Mouse (Mus musculus): ENCODE measurements at regions not wholly inside any gene's neighbourhood (a gene's known extent, or its start where the extent isn't known, plus 50 kb on each side); places are given as distances from the start of the nearest gene placed in this dataset.
A peak's percentile ranks its signal among the peaks of the same experiment; 100 is the strongest.

DNA sequence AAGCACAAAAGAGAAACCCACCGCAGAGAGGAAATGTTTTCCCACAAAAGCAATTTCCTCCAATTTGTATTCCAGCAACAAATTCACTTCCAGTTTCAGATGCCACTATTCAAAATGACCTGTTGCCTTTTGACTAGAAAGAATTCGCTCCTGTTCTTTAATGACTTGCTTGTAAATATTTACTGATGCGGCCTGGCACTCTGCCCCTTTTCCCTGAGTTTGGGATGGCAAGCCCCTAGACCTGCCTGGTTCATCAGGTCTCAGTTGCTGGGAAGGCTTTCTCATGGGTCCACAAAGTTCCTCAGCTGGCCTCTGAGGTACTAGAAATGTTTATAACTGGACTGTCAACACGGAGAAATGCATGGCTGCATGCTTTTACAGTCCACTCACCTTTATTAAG is 161.7 kb upstream of the Phactr1 start:
- no peak for DNase-seq

DNA sequence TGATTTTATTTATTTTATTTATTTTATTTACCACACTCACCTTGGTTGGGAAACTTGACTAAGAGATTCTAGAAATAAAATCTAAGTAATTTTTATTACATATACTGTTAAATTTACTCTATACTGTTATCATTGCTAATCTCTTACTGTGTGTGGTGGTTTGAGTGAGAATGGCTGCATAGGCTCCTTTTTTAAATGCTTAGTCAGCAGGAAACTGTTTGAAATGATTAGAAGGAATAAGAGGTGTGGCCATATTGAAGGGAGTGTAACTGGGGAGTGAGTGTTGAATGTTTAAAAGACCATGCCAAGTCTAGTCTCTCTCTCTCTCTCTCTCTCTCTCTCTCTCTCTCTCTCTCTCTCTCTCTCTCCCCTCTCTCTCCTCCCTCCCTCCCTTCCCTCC is 157.9 kb upstream of the Phactr1 start:
- no peak for DNase-seq

DNA sequence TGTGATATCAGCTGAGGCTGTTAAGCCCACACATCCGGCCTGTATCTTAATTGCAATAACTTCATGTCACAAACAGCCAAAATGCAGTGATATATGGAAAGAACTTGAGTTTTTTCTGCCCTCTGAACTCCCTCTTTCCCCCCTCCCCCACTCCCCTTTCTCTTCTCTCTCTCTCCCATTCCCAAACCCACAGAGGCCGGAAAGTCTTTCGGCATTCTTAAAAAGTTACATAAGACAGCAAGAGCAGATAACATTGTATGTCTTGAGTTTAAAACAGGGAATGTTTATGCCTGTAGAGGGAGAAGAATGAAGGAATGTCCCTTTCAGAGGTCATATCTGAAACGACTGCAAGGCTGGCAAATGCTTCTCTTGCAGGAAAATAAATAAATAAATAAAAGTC is 154.3 kb upstream of the Phactr1 start:
- DNase-seq: no peak

DNA sequence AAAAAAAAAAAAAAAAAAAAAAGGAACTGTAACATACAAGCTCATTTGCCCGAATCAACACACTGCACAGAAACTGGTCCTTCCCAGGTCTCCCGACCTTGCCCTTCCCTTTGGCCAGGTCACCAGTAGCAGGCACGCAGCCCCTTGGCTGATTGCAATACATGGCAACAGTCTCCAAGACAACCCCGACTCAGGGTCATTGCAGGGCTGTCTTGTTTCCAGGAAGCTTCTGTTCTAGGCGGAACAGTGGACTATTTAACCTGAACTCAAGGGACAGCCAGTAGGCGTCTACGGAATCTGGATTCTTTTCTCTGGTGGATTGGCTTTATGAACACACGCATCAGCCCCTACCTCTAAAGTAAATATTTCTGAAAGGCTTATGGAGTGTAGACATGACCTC is 153.5 kb upstream of the Phactr1 start:
- DNase-seq: no peak

DNA sequence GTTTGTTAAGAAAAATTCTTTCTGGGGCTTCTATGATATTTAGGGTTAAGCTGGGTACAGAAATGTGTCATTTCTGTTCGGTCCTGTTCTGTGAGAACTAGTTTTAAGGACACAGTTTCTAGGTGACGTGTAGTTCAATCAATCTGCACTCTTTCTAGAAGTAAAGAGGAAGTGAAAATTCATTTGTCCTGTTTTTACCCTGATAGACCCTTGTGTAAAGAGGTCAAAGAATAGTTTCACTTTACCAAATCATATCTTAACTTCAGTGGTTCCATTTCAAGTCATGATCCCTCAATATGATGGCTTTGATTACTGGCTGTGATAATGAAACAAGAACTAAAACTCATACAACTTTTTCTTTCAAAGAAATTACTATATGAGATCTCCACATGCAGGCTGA is 152.3 kb upstream of the Phactr1 start:
- no peak for DNase-seq

DNA sequence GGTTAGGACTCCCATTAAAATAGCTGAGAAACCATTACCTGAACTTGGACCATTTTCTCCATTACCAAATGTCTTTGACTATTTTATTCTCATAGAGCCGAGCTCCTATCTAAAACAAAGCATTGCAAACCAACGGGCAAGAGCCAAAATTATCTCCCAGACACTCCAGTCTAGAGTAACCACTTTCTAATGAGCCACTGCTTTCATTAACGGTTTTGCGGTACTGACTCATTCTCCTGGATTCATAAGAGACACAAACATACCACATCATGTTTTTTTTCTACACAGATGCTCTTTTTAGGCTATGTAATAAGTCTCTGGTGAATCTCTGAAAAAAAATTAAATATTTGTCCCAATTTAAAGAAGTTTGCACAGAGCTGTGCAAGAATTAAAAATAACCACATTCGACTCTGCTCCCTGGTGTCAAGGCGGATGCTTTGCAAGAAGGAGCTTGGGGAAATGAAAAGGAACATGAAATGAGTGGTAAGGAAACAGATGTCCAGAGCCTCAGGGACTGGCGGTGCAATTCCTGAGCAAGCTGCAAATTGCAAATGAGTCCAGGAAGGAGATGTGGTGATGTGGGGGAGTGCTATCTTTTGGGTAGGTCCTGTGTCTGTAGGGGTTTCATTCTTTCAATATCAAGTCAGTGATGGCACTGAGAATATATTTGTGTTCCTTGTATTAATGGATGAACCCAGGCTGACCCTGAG is 143.8 kb upstream of the Phactr1 start:
- DNase-seq: no peak

DNA sequence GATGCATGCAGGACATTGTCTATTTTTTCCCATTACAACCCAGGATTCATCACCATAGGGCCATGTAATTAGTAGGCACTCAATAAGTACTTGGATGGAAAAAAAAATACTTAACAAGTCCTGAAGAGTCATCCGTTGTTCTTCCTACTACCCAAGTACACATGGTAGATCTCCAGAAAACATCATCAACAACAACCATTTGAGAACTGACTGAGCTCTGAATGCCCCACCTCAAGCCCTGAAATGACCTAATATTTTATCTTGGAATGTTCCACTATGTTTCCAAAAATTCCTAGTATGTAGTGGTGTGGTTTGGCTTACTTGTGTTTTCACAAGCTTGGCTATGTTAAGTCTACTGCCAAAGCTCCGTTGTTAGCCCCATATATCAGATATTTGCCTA is 142.4 kb upstream of the Phactr1 start:
- DNase-seq: no peak

DNA sequence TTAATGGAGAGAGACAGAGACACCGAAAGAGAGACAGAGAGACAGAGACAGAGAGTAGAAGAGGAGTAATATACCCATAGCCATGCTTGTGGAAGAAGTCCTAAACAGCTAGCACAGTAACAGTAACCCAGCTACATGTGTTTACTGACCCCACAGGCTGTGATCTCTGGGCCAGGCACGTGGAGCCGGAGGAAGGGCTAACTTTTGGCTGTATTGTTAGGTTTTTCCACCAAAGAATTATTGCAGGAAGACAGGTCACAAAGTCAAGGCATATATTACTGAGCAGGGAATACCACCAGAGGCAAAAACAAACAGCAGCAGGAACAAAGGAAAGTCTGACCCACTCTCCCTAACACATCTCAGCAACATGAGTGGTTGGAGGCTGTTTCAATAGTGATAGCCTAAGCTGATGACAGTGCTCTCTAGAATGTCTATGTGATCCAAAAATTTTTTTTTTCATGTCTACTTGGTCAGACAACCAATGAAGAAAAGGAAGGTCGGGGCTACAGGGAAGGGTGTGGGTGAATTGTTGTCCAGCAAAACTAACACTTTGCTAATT is 135.8 kb upstream of the Phactr1 start:
- DNase-seq: no peak

DNA sequence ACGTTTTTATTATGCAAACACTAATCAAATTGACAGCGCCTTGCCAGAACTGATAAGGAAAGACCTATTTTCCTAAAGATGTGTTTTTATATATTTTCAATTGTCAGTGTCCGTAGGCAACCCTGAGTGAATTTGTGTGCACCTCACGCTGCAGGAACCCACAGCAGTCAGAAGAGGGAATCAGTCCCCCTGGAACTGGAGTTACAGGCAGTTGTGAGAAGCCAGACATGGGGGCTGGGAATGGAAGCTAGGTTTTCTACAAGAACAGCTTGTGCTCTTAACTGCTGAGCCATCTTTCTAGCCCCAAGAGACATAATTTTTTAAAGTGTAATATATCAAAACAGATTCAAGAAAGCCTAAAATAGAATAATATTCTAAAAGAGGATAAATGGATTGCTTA is 134.0 kb upstream of the Phactr1 start:
- DNase-seq: no peak

DNA sequence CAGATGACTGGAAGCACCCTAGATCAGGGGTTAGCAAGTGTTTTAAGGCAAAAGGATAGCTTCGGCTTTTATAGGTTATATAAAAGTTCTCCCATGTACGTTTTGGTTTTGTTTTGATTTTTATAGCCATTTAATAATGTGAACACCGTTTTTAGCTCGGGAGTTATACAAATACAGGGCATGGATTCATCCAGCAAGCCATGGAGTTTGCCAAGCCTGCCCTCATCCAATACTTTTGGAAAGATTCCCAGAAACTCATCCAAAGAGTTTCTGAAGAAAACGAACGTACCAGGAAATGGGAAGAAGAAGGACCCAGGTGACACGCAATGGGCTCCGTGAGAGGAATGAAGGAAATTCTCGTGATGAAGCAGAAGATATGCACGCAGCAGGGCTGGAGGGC is 133.6 kb upstream of the Phactr1 start:
- DNase-seq: no peak

DNA sequence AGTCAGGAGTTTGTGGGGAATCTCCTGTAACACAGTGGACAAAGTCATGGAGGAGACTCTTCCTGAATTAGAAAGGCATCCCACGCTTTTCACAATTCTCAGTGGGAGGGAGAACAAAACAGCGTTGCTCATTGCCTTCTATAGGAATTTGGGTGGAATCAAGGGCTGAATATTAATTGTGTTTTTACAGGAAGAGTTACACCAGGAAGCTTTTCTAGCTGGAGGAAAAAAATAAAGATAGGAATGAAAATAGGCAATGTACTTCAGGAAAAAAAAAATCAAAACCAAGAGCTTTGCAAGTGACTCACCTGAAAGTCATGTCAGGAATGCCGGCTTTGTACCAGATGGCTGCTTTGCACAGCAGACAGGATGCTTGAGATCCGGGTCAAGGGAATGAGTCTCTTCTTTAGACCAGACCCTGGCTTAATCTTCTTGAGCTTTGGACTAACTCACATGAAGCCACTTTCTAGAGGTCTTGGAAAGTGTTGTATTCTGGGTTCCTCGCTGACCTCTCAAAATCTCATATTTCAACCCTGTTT is 131.3 kb upstream of the Phactr1 start:
- DNase-seq: no peak

DNA sequence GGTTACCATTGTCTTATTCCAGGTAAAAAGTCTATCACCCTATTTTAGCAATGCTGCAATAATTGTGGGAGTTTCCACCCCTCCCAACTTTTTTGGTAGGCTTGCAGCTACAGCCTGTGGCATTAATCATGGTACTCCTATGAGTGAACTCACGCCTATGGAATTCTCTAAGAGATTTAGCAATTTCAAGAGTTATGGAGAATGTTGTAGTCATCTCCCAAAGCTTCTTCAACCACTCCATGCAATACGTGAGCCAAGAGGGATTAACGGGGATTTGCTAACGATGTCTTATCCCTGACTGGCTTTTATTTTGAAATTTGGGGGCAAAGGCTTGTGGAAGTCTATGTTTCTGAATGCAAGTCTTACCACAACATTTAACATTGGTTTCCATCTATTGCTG is 125.5 kb upstream of the Phactr1 start:
- DNase-seq: no peak

DNA sequence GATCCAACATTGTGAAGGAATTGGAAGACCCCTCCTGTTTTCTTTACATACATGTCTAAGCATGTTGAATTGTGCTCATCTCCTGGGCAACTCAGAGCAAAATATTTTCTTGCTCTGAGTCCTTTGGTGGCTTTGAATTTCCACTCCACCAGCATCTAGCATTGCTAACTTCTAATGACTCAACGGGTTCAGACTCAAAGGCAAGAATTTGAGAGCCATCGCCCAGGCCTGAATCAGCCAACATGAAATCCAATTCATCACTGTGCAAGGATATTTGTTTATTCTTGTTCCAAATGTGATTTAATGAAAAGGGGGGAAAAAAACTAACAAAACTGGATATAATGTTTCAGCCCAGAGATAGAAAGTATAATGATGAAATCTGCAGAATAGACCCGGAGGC is 121.9 kb upstream of the Phactr1 start:
- no peak for DNase-seq

DNA sequence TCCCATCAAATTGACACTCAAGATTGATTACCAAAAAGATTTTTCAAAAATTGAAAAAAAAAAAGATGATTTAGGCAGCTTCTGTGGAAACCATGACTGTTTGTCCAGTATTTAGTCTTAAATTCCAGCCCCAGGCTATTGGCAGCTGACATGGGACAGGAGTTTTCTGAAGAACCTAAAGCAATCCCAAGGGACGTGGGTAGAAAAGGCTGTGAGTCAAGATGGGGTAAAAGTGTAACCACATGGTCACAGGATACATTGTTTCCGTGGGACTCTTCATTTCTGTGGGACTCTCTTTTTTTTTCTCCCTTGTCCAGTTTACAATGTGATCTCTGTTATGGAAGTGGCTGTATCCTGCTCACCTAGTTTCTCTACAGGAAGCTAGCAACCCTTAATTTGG is 119.0 kb upstream of the Phactr1 start:
- DNase-seq: no peak

DNA sequence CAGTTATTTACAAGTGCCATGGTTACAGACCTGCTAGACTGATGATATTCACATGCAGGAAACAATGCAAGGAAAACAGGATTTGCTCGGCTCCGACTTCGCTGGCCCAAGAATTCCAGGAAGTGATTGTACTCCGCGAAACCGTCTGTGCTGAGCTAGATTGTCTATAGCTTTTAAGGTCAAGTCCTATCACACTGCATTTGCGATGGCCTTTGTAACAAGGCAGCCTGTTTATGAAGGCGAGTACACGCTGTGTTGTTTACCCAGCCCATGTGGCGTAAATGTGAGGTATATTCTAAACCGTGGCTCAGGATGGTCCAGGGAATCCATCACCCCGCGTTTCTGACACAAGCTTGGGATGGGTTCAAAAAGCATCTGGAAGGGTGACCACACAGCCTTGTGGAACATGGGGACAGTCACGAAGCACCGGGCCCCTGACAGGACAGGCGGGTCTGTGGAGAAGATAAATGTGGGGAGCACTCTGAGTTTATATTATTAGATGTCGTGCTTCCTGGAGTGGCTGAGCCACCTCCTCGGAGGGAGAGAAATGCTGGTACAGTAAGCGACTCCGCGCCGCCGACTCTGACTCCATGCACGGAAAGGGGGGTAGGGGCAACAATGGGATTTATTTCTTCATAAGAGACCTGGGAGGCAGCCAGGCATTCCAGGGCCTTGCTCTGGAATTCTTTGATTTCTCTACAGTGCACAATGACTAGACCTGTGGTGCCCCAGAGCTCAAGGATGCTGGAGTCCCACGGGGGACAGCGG is 114.9 kb upstream of the Phactr1 start:
- no peak for DNase-seq

DNA sequence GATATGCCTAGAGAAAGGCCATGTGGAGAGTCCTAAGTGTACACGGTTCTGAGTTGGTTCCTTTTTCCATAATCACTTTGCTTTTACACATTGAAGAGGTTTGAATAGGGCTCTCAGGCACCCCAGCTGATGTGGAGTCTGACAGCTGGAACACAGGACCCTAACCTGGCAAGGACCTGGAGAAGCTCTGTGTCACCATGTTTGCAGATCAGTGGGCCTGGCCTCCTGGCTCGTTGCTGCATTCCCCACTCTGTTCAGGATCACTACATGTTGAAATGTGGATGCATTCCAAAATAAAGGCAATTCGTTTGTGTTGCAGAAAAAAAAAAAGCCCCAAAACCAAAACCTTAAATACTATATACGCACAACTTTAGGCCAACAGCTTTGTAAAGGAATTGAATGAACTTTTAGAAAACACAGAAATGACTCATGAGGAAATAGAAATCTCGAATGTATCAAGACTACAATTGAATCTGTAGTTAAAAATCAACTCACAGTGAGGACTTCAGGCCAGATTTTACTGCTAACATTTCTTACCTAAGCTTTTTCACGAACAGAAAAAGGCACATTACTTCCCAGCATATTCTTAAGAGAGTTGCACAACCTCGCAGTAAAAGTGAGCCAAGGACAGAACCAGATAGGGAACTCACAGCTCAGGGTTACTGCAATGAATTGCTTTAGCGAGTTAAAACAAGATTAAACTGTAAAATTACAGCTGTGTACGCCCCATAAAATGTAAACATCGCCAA is 109.6 kb upstream of the Phactr1 start:
- DNase-seq: no peak

DNA sequence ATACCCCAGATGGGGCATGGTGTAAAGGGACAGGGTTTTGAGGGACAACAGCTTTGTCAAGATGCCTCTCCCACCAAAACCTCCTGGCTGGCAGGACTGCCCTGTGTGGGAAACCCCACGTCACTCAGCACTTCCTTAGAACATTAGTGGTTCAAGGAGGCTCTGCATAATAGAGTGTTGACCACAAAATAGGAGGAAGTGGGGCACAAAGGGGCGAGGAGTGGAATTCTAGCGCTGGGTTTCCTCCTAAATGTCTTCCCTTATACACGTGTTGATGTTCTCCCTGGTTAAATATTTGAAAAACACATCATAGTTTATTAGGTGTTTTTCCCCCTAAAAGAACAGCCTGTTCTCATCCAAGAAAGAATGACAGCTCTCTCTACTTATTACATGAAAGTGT is 106.2 kb upstream of the Phactr1 start:
- DNase-seq: no peak

DNA sequence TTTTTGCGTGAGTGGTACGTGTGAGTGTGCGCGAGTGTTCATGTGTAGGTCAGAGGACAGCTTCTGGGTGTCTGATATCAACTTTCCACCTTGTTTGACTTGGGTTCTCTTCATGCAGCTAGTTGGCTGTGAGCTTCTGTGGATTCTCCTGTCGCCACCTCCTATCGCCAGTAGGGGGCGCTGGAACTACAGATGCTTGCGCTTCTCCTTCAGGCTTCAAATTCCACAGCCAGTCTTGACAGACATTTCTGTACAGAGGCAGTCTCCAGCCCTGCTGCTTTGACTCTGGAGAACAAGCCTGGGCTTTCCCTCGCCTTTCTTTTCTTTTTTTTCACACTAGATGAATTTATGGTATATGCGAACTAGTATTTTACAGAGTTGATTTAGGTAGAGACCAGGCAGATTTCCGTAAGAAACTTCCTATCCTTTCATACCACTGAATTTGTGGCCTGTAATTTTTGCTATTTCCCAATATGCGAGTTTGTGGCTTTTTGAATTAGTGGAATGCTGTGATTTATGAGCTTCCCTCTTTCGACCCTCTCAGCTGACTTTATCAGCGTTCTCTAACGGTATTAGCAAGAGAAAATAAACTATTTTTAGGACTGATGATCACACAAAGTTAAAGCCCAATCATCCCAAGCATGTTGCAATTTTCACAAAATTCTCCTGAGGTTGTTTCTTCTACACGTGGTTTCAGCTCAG is 104.5 kb upstream of the Phactr1 start:
- peak; percentile 70 for DNase-seq

DNA sequence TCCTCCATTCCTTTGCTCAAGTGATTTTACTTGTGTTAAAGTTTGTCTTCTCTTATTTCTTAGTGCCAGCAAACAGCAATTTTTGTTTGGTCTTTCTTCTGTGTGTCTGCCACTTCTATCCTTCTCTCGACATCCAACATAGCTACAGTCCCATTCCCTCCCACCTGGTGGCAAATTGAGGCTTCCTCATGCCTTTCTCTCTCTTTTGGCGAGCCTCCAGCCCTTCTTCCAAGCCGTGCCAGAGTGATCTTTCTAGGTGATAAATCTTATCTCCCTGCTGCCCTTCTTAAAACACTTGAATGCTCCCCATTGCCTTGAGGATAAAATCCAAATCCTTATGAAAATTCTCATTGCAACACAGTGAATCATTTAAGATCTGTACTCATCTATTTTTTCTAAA is 101.0 kb upstream of the Phactr1 start:
- DNase-seq: no peak

DNA sequence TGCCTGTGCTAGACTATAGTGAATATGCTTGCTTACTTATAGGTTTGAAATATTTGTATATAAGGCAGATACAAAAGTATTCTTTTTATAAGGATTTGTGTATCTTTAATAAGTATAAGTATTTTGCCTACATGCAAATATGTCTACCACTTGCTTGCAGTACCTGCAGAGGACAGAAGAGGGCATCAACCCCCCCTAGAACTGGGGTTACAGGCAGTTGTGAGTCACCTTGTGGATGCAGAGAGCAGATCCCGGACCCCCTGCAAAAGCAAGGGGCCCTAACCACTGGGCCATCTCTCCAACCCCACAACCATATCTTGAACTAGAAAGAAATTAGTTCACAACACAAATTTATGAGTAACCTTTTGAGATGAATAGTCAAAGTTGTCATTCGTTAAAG is 91.3 kb upstream of the Phactr1 start:
- no peak for DNase-seq

DNA sequence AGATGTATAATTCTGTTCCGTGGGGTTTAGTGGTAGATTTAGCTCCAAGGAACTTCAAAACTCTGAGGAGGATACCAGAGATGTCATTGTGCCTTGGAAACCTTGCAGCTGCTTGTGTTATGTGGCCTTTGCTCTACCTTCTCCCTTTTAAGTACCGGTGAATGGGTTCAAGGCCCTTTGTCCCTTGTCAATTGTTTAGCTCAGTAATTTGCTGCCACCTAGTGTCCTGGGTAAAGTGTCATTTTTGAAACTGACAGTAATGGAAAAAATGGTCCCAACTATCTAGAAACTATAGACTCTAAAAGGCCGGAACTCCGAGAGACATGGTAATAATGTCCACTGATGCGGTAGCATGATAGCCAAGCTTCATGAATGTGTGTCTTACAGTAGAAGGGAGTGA is 90.8 kb upstream of the Phactr1 start:
- no peak for DNase-seq

DNA sequence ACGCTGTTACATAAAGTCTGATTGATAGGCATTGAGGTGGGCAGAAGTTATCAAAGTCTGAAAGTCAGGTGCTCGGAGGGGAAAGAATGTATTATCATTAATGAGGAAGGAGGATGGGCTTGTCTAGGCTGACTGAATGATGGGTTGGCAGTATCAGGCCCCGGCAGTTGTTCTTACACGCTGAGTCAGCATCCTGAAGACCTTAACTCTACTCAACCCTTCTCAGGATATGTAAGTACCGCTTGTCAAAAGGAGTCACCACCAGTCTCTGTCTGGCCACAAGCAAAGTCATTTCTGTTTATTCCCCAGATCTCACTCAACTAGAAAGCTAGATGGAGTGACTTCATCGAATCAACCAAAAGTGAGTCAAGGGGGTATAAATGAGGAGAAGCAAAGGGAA is 90.0 kb upstream of the Phactr1 start:
- DNase-seq: no peak

DNA sequence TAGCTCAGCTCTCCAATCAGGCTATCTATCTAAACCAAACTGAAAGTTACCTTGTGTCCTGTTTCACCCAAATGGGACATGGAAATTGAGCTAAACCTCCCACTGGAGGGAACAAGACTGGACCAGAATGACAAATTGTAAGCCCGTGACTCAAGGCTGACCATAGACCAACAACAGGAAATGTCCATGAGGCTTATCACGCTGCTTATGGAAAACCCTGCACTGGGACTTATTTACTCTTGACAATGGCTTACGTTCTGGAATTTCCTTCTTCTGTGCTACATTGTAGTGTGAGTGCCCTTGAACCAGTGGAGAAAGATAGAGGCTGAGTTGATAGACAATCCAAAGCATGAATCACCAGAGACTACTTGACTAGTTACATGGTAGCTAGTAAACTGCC is 87.5 kb upstream of the Phactr1 start:
- DNase-seq: no peak

All from cerebellum, adult 9-10 months (tissue).